ENCODE assay signal across 15 mouse cellular contexts in genomic region chr6:84178776-84179405, GRCm38 (mm10).
DNase-seq lines count a peak whose midpoint lies in the region; ATAC-seq and TF ChIP-seq lines count a peak whose summit lies in the region.
"Had no signal": no experiment of that assay in that cellular context is flagged by ENCODE, and none has a peak within 500 bp of the region (broad histone marks: within the 10 kb centered on the region; RNA-seq: fewer than 3 reads in every experiment).

No protein-coding gene starts in this region.

- ATAC-seq in heart, embryonic 16.5 days (replicated peaks; ENCODE audit: extremely low read depth, insufficient read depth, low FRiP score): peak; percentile 19; the same call in 1 of the 2 replicates
- no peak for ATAC-seq in forebrain, embryonic 15.5 days (replicated peaks)
- ATAC-seq: forebrain, postnatal 0 days; hindbrain, postnatal 0 days had no signal

- 52% methylated on average over 5 of the region's 5 CpGs for WGBS in heart, embryonic 16.5 days
- 84% methylated on average over 5 of the region's 5 CpGs for WGBS in forebrain, embryonic 15.5 days

- no peak for TF ChIP-seq POLR2A in brain, embryonic 14.5 days (IDR thresholded peaks at IDR 0.05; ENCODE audit: borderline replicate concordance, extremely low read depth, insufficient read depth, insufficient read length, poor library complexity, severe bottlenecking)

- no peak overlapping the region for H3K4me2 ChIP-seq in heart, embryonic 16.5 days (ENCODE audit: low read depth, low read length)
- no peak overlapping the region for H3K4me2 ChIP-seq in forebrain, embryonic 15.5 days (replicated peaks)
- H3K4me2 ChIP-seq: lung, embryonic 15.5 days; midbrain, embryonic 11.5 days had no signal

- H3K27me3 ChIP-seq in heart, embryonic 16.5 days (ENCODE audit: control insufficient read depth, insufficient read depth, low read length): no peaks in the 10 kb centered on the region
- no peaks in the 10 kb centered on the region for H3K27me3 ChIP-seq in forebrain, embryonic 15.5 days
- H3K27me3 ChIP-seq: lung, embryonic 15.5 days had no signal

- no peak overlapping the region for H3K9ac ChIP-seq in heart, embryonic 16.5 days (ENCODE audit: low read length)
- H3K9ac ChIP-seq in forebrain, embryonic 15.5 days (replicated peaks): no peak overlapping the region
- H3K9ac ChIP-seq: forebrain, postnatal 0 days; lung, embryonic 15.5 days had no signal

- H3K9me3 ChIP-seq in heart, embryonic 16.5 days (replicated peaks; ENCODE audit: control insufficient read depth, low read length): peaks cover 3% of the 10 kb centered on the region; the same call in 1 of the 2 replicates
- 0 out of 2 replicates have a peak, but pooled peaks cover 2% of the 10 kb centered on the region for H3K9me3 ChIP-seq in forebrain, embryonic 15.5 days
- H3K9me3 ChIP-seq: lung, embryonic 15.5 days had no signal

- peak; percentile 50 to 73 for DNase-seq in adrenal gland, adult (ENCODE audit: inconsistent age in 2 of 2, low spot score in 1 of 2)
- no peak for DNase-seq in adrenal gland, postnatal 4 days (ENCODE audit: low spot score in 2 of 2)
- no peak for DNase-seq in heart, postnatal 36 days
- peak; percentile 4 for DNase-seq in brain, embryonic 14.5 days (ENCODE audit: low read depth)
- DNase-seq in thymus, postnatal 25 days: peak; percentile 30
- no peak for DNase-seq in layer of hippocampus, adult 18-20 months (ENCODE audit: low spot score in 2 of 2)
- DNase-seq: embryo, embryonic 11 days; forebrain, postnatal 0 days; kidney, adult 9 months; right cerebral cortex, postnatal 25 days had no signal

- H3K4me3 ChIP-seq in heart, embryonic 16.5 days (ENCODE audit: low read length): no peak overlapping the region
- H3K4me3 ChIP-seq in forebrain, embryonic 15.5 days: no peak overlapping the region
- H3K4me3 ChIP-seq: lung, embryonic 15.5 days had no signal

- no peak overlapping the region; the same call in 1 of the 2 replicates for H3K27ac ChIP-seq in heart, embryonic 16.5 days (ENCODE audit: low read length)
- H3K27ac ChIP-seq in forebrain, embryonic 15.5 days (replicated peaks): no peak overlapping the region
- H3K27ac ChIP-seq: hindbrain, postnatal 0 days; lung, embryonic 15.5 days had no signal

- peaks cover 9% of the 10 kb centered on the region for H3K36me3 ChIP-seq in heart, embryonic 16.5 days (ENCODE audit: control insufficient read depth, insufficient read depth)
- H3K36me3 ChIP-seq in forebrain, embryonic 15.5 days: no peaks in the 10 kb centered on the region
- H3K36me3 ChIP-seq: lung, embryonic 15.5 days had no signal

- intact Hi-C loops in heart, postnatal 36 days (cut with DNase I): no loop called here

- no peak for TF ChIP-seq CTCF in brain, embryonic 14.5 days (IDR thresholded peaks at IDR 0.05; ENCODE audit: borderline replicate concordance, extremely low read depth, insufficient read depth, insufficient read length)

- H3K4me1 ChIP-seq in heart, embryonic 16.5 days (ENCODE audit: control insufficient read depth, insufficient read depth, low read length): peaks cover 19% of the 10 kb centered on the region
- no peaks in the 10 kb centered on the region for H3K4me1 ChIP-seq in forebrain, embryonic 15.5 days

Comparison
In these comparisons a context has a peak if more than half of its experiments do, and no peak if none do; other contexts are left out.
1. DNase-seq: peak in adrenal gland, adult (2 of 2), brain, embryonic 14.5 days (single experiment) and thymus, postnatal 25 days (single experiment); none in adrenal gland, postnatal 4 days (0 of 2), heart, postnatal 36 days (0 of 2) and layer of hippocampus, adult 18-20 months (0 of 2).